Mouse (Mus musculus) CH12.LX (cell line): ENCODE results near the gene Gm498. TPM values are rescaled to one million over a fixed set of nuclear protein-coding genes. Genes with fewer than 3 reads are reported as not detected.

Experiments used
- DNase-seq: peaks from one replicate; pipeline ENCODE4 v3.0.0-alpha.2; 2013; ENCODE audit errors: extremely low read depth
- H3K27ac ChIP-seq: 2 replicates; pipeline ENCODE4 v1.5.1; 2012; ENCODE audit warnings: low read depth, mild to moderate bottlenecking, control low read depth, moderate library complexity; ENCODE audit not compliant: insufficient read depth
- H3K27me3 ChIP-seq: replicated peaks from 2 replicates; pipeline ENCODE3; 2012; ENCODE audit warnings: inconsistent platforms
- H3K36me3 ChIP-seq, 2 experiments: replicated peaks in 1 of 2; 2 replicates each; pipeline versions ENCODE3 to v1.6.1; 2012; ENCODE audit warnings: inconsistent platforms in 1 of 2, low read length in 1 of 2, mild to moderate bottlenecking in 1 of 2, mixed read lengths in 1 of 2, moderate library complexity in 1 of 2; ENCODE audit not compliant: control insufficient read depth in 1 of 2, insufficient read depth in 1 of 2
- H3K4me1 ChIP-seq, 2 experiments: 2 replicates each; pipeline ENCODE4 v1.6.1; 2012; ENCODE audit warnings: inconsistent platforms in 1 of 2, moderate library complexity in 1 of 2; ENCODE audit not compliant: insufficient read depth in 2 of 2, control insufficient read depth in 1 of 2
- H3K4me2 ChIP-seq: 2 replicates; pipeline ENCODE4 v1.6.1; 2012; ENCODE audit warnings: low read depth, mild to moderate bottlenecking, control low read depth; ENCODE audit not compliant: poor library complexity, insufficient read depth, severe bottlenecking
- H3K4me3 ChIP-seq, 3 experiments: fragments of 150-350 bp in 1 of 3; sonication (generic) in 1 of 3; replicated peaks in 1 of 3; 2 replicates each; pipeline versions ENCODE3 to v1.5.1; 2011 to 2012; ENCODE audit warnings: low read depth in 2 of 3, low read length in 2 of 3, mild to moderate bottlenecking in 2 of 3, moderate library complexity in 2 of 3, control low read depth in 1 of 3, improper control_type of control experiment in 1 of 3, inconsistent platforms in 1 of 3, mixed read lengths in 1 of 3; ENCODE audit not compliant: poor library complexity in 1 of 3
- H3K79me2 ChIP-seq: replicated peaks from 2 replicates; pipeline ENCODE4 v1.6.1; 2012; ENCODE audit warnings: mild to moderate bottlenecking, moderate library complexity; ENCODE audit not compliant: control insufficient read depth, poor library complexity, insufficient read depth, severe bottlenecking; ENCODE audit errors: extremely low read depth
- H3K9ac ChIP-seq: 2 replicates; pipeline ENCODE4 v1.6.1; 2012; ENCODE audit warnings: low read depth, mild to moderate bottlenecking, control low read depth, moderate library complexity; ENCODE audit not compliant: insufficient read depth
- H3K9me3 ChIP-seq: replicated peaks from 2 replicates; pipeline ENCODE3; 2012; ENCODE audit warnings: low read length, inconsistent platforms, mixed read lengths
- BHLHE40 ChIP-seq: IDR thresholded peaks from 2 replicates; pipeline ENCODE4 v1.6.1; 2011; ENCODE audit warnings: mild to moderate bottlenecking, low read depth, low read length, improper control_type of control experiment
- E2F4 ChIP-seq: IDR thresholded peaks from 2 replicates; pipeline ENCODE4 v1.6.1; 2011; ENCODE audit warnings: low read depth, low read length, improper control_type of control experiment; ENCODE audit not compliant: insufficient replicate concordance
- ELF1 ChIP-seq: IDR thresholded peaks from 2 replicates; pipeline ENCODE4 v1.6.1; 2014; ENCODE audit warnings: low read depth, mild to moderate bottlenecking, inconsistent platforms, low read length, improper control_type of control experiment
- HCFC1 ChIP-seq: IDR thresholded peaks from 2 replicates; pipeline ENCODE4 v1.6.1; 2012; ENCODE audit warnings: low read depth, mild to moderate bottlenecking, inconsistent platforms, low read length, improper control_type of control experiment
- JUND ChIP-seq: conservative IDR thresholded peaks from 2 replicates; pipeline ENCODE4 v1.6.1; 2011; ENCODE audit warnings: low read depth, low read length, improper control_type of control experiment
- MAZ ChIP-seq: IDR thresholded peaks from 2 replicates; pipeline ENCODE4 v1.6.1; 2012; ENCODE audit warnings: low read depth, mild to moderate bottlenecking, inconsistent platforms, low read length, improper control_type of control experiment, moderate library complexity
- MEF2A ChIP-seq: IDR thresholded peaks from 2 replicates; pipeline ENCODE4 v1.6.1; 2014; ENCODE audit warnings: low read depth, mild to moderate bottlenecking, inconsistent platforms, low read length, improper control_type of control experiment, borderline replicate concordance
- MXI1 ChIP-seq: IDR thresholded peaks from 2 replicates; pipeline ENCODE4 v1.6.1; 2011; ENCODE audit warnings: mild to moderate bottlenecking, low read depth, low read length, improper control_type of control experiment
- NRF1 ChIP-seq: IDR thresholded peaks from 2 replicates; pipeline ENCODE4 v1.6.1; 2014; ENCODE audit warnings: low read depth, mild to moderate bottlenecking, inconsistent platforms, low read length, improper control_type of control experiment, moderate library complexity
- RCOR1 ChIP-seq: conservative IDR thresholded peaks from 2 replicates; pipeline ENCODE4 v1.6.1; 2012; ENCODE audit warnings: low read depth, mild to moderate bottlenecking, inconsistent platforms, low read length, improper control_type of control experiment
- SIN3A ChIP-seq: IDR thresholded peaks from 2 replicates; pipeline ENCODE4 v1.6.1; 2012; ENCODE audit warnings: low read length, improper control_type of control experiment, inconsistent platforms
- TBP ChIP-seq: conservative IDR thresholded peaks from 2 replicates; pipeline ENCODE4 v1.6.1; 2011; ENCODE audit warnings: low read depth, low read length, improper control_type of control experiment
- TCF12 ChIP-seq: IDR thresholded peaks from 2 replicates; pipeline ENCODE4 v1.6.1; 2014; ENCODE audit warnings: low read depth, mild to moderate bottlenecking, inconsistent platforms, low read length, improper control_type of control experiment
- UBTF ChIP-seq: IDR thresholded peaks from 2 replicates; pipeline ENCODE4 v1.6.1; 2012; ENCODE audit warnings: low read depth, mild to moderate bottlenecking, inconsistent platforms, low read length, improper control_type of control experiment, moderate library complexity
- USF1 ChIP-seq: IDR thresholded peaks from 2 replicates; pipeline ENCODE4 v1.6.1; 2014; ENCODE audit warnings: low read depth, mild to moderate bottlenecking, inconsistent platforms, low read length, improper control_type of control experiment
- ZNF384 ChIP-seq: IDR thresholded peaks from 2 replicates; pipeline ENCODE4 v1.6.1; 2012; ENCODE audit warnings: low read depth, low read length, improper control_type of control experiment, inconsistent platforms
- dilution Hi-C: fragments of 300-500 bp; cut with MboI; formaldehyde crosslinking; loops from 2 replicates; pipeline ENCODE4 v1.14.3; 2020; ENCODE audit warnings: low sequenced_read_pairs; ENCODE audit not compliant: extremely low pct_unique_long_range_greater_than_20kb, extremely low pct_ligation_motif_present
- in situ Hi-C: fragments of 300-500 bp; cut with MboI; formaldehyde crosslinking; loops from 3 replicates; pipeline ENCODE4 v1.14.3; 2019; ENCODE audit warnings: low sequenced_read_pairs, low pct_ligation_motif_present, low pct_unique_long_range_greater_than_20kb, mixed read lengths
- polyA plus RNA-seq: library from polyadenylated mRNA; unstranded; fragments of >175 nt; gene quantifications from 2 replicates; pipeline ENCODE4 v1.2.1, GENCODE M21; 2012; ENCODE audit warnings: low read depth; ENCODE audit not compliant: insufficient read length
- total RNA-seq, 2 experiments: library from RNA; depleted of rRNA; stranded (reverse); fragments of 300-350 nt in 1 of 2; fragments of >200 nt in 1 of 2; gene quantifications; 2 replicates each; pipeline ENCODE4 v1.2.3; 2012 to 2014

Gm498 gene
- total and polyA plus RNA-seq, 3 experiments: not detected

GRCm38 (mm10) chr7:143942941-143943691, 76.5 kb downstream of the Gm498 start:
- Histone ChIP-seq H3K9me3 (peaks cover 8% of the 10 kb centered on the region), H3K79me2 (no peaks in the 10 kb centered on the region), H3K4me3 (no peak overlapping the region), H3K4me1 (no peaks in the 10 kb centered on the region), H3K36me3 (no peaks in the 10 kb centered on the region), H3K27me3 (peaks cover 94% of the 10 kb centered on the region), H3K9ac (no peak overlapping the region), H3K27ac (no peak overlapping the region), H3K4me2 (no peak overlapping the region)
- in situ Hi-C loops (no loop called here), dilution Hi-C loops (no loop called here)
- no peak for DNase-seq
- no peak for TF ChIP-seq ELF1
- TF ChIP-seq SIN3A: no peak
- TF ChIP-seq TCF12: no peak
- TF ChIP-seq MAZ: no peak
- no peak for TF ChIP-seq HCFC1
- TF ChIP-seq E2F4: no peak
- no peak for TF ChIP-seq MXI1
- TF ChIP-seq NRF1: no peak
- no peak for TF ChIP-seq USF1
- TF ChIP-seq UBTF: no peak
- no peak for TF ChIP-seq MEF2A
- TF ChIP-seq ZNF384: no peak
- no peak for TF ChIP-seq TBP
- TF ChIP-seq JUND: no peak
- no peak for TF ChIP-seq RCOR1

GRCm38 (mm10) chr7:143944421-143944980, 77.9 kb downstream of the Gm498 start:
- no peak for TF ChIP-seq BHLHE40
- TF ChIP-seq E2F4: no peak
- no peak overlapping the region for H3K4me2 ChIP-seq
- no peak overlapping the region for H3K27ac ChIP-seq
- dilution Hi-C loops: no loop called here
- no peaks in the 10 kb centered on the region for H3K4me1 ChIP-seq
- peaks cover 8% of the 10 kb centered on the region for H3K9me3 ChIP-seq
- no peaks in the 10 kb centered on the region for H3K79me2 ChIP-seq
- H3K4me3 ChIP-seq: no peak overlapping the region
- DNase-seq: no peak
- peaks cover 87% of the 10 kb centered on the region for H3K27me3 ChIP-seq
- in situ Hi-C loops: no loop called here
- H3K36me3 ChIP-seq: no peaks in the 10 kb centered on the region
- no peak overlapping the region for H3K9ac ChIP-seq

Other genes with a start within 250 kb of the Gm498 start
- gene Tnfrsf26, start 238.1 kb upstream of the Gm498 start, total RNA-seq (2012; rRNA removed): 7.5 and 8.3 TPM in 2 replicates
- gene Tnfrsf26, start 238.1 kb upstream of the Gm498 start, total RNA-seq (2014; rRNA removed): 8.3 and 10.6 TPM in 2 replicates
- 5.4 and 5.7 TPM in 2 replicates for gene Tnfrsf26, start 238.1 kb upstream of the Gm498 start, polyA plus RNA-seq
- 3.8 and 3.9 TPM in 2 replicates for gene Tnfrsf22, start 217.2 kb upstream of the Gm498 start, total RNA-seq (2012; rRNA removed)
- 1.7 and 5.2 TPM in 2 replicates for gene Tnfrsf22, start 217.2 kb upstream of the Gm498 start, total RNA-seq (2014; rRNA removed)
- gene Tnfrsf22, start 217.2 kb upstream of the Gm498 start, polyA plus RNA-seq: 7.6 and 8.7 TPM in 2 replicates
- 0.08 TPM in 1 of 2 replicates, not detected in the other for gene Tnfrsf23, start 181.0 kb upstream of the Gm498 start, total RNA-seq (2012; rRNA removed)
- gene Tnfrsf23, start 181.0 kb upstream of the Gm498 start, total RNA-seq (2014; rRNA removed): not detected in 2 replicates
- 0.60 and 0.71 TPM in 2 replicates for gene Tnfrsf23, start 181.0 kb upstream of the Gm498 start, polyA plus RNA-seq
- gene Osbpl5, start 109.9 kb upstream of the Gm498 start, total RNA-seq (2012; rRNA removed): 1.7 and 2.0 TPM in 2 replicates
- gene Osbpl5, start 109.9 kb upstream of the Gm498 start, total RNA-seq (2014; rRNA removed): 0.66 and 1.1 TPM in 2 replicates
- 1.6 and 2.2 TPM in 2 replicates for gene Osbpl5, start 109.9 kb upstream of the Gm498 start, polyA plus RNA-seq
- gene Mrgprg, start 99.8 kb upstream of the Gm498 start, total RNA-seq (2012; rRNA removed): not detected in 2 replicates
- not detected in 2 replicates for gene Mrgprg, start 99.8 kb upstream of the Gm498 start, total RNA-seq (2014; rRNA removed)
- gene Mrgprg, start 99.8 kb upstream of the Gm498 start, polyA plus RNA-seq: not detected in 2 replicates
- gene Mrgpre, start 82.3 kb upstream of the Gm498 start, total RNA-seq (2012; rRNA removed): 1.3 and 1.5 TPM in 2 replicates
- 0.26 and 0.68 TPM in 2 replicates for gene Mrgpre, start 82.3 kb upstream of the Gm498 start, total RNA-seq (2014; rRNA removed)
- 3.0 and 3.5 TPM in 2 replicates for gene Mrgpre, start 82.3 kb upstream of the Gm498 start, polyA plus RNA-seq
- gene Nadsyn1, start 44.0 kb upstream of the Gm498 start, total RNA-seq (2012; rRNA removed): 8.0 and 11.7 TPM in 2 replicates
- 7.9 and 8.6 TPM in 2 replicates for gene Nadsyn1, start 44.0 kb upstream of the Gm498 start, total RNA-seq (2014; rRNA removed)
- gene Nadsyn1, start 44.0 kb upstream of the Gm498 start, polyA plus RNA-seq: 5.1 and 5.4 TPM in 2 replicates
- 17.3 and 18.1 TPM in 2 replicates for gene Dhcr7, start 43.7 kb upstream of the Gm498 start, total RNA-seq (2012; rRNA removed)
- gene Dhcr7, start 43.7 kb upstream of the Gm498 start, total RNA-seq (2014; rRNA removed): 17.7 and 22.1 TPM in 2 replicates
- gene Dhcr7, start 43.7 kb upstream of the Gm498 start, polyA plus RNA-seq: 46.9 and 60.3 TPM in 2 replicates
- gene Shank2, start 135.1 kb downstream of the Gm498 start, total RNA-seq (2012; rRNA removed): not detected in 2 replicates
- not detected in 2 replicates for gene Shank2, start 135.1 kb downstream of the Gm498 start, total RNA-seq (2014; rRNA removed)
- gene Shank2, start 135.1 kb downstream of the Gm498 start, polyA plus RNA-seq: not detected in 2 replicates